Mouse (Mus musculus) embryonic fibroblast, embryonic 13.5 days (primary cell): ENCODE data around the gene Susd3.

Experiments
- CTCF ChIP-seq: IDR thresholded peaks from 2 replicates; pipeline ENCODE4 v1.5.1; 2011; ENCODE audit warnings: mild to moderate bottlenecking, control low read depth, low read length, moderate library complexity, borderline replicate concordance; ENCODE audit not compliant: insufficient read depth
- POLR2A ChIP-seq: IDR thresholded peaks from 2 replicates; pipeline ENCODE4 v1.6.1; 2011; ENCODE audit warnings: low read depth, mild to moderate bottlenecking, control low read depth, low read length, moderate library complexity

DNA sequence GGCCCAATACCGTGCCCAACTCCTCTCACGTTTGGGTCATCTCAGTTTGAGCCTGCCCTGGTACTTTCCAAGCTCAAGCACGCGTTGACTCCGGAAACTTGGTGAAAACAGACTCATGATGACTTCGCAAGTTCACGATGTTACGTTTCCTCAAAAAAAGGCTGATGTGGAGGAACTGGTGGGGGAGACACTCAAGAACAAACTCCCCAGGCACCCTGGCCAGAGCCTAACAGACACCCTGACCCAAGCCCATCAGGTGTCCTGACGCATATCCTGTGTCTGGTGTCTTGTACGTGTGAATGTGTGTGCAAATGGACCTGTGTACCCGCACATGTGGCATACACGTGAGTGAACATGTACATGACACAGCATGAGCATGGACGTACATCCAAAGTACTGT, 47.8 kb downstream of the Susd3 start:
- TF ChIP-seq CTCF: no peak
- no peak for TF ChIP-seq POLR2A
